Mouse (Mus musculus): ENCODE measurements around the gene Plcd3. TPM values are rescaled to one million over a fixed set of nuclear protein-coding genes. Genes with fewer than 3 reads are reported as not detected.

The Plcd3 gene
- total RNA-seq (2021) = 10 to 100 TPM in 1 of 2 experiments, 1 to 10 TPM in 1; 6.3 to 14.3 TPM
- polyA plus RNA-seq (2012; rRNA removed) = 21.4 and 24.7 TPM in 2 replicates
- long read RNA-seq, transcript Plcd3-201 (15 exons, 3,023 nt) = major isoform, 7 of 11 reads
- long read RNA-seq, partial matches to known transcripts = 3 of 11 reads
- long read RNA-seq, other reads (novel, unspliced or antisense) = 1 of 11 reads

GRCm38 (mm10) chr11:103101481-103101865 is at the start of gene Plcd3, which contains the start of gene Acbd4:
TSS of gene Plcd3 (minus strand) at chr11:103101658.
TSS of gene Acbd4 (plus strand) at chr11:103101682.
- peak; percentile 93 for DNase-seq

DNA sequence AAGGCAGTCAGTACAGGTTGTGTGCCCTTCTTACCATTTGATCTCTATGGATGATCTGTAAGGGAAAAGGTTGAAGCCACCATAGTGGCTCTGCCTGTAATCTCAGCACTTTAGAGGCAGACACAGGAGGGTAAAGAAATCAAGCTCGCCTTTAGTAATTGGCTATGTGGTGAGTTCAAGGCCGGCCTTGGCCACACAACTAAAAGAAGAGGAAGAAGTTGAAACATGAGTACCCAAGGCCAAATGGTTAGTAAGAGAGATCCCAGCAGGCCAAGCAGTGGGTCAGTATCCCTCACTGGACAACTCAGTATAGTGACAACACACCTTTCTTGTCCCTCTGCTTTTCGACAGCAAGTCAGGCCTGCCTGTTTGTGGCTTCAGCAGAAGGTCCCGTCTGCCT is 48.3 kb upstream of the Plcd3 start:
- peak; percentile 74 for DNase-seq

DNA sequence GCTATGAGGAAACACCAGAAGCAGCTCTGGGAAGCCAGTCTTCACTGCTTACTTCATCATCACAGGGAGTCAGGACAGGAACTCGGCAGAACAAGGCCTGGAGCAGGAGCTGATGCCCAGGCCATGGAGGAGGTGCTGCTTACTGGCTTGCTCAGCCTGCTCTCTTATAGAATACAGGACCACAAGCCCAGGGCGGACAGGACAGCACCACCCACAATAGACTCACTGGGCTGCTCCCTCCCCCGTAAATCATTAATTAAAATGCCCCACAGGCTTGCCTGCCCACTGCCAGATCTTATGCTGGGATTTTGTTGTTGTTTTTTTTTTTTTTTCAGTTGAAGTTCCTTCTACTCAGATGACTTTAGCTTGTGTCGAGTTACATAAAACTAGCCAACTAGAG is 46.3 kb upstream of the Plcd3 start:
- no peak for DNase-seq

GRCm38 (mm10) chr11:103146386-103146785 is 44.9 kb upstream of the Plcd3 start:
- DNase-seq = no peak

DNA sequence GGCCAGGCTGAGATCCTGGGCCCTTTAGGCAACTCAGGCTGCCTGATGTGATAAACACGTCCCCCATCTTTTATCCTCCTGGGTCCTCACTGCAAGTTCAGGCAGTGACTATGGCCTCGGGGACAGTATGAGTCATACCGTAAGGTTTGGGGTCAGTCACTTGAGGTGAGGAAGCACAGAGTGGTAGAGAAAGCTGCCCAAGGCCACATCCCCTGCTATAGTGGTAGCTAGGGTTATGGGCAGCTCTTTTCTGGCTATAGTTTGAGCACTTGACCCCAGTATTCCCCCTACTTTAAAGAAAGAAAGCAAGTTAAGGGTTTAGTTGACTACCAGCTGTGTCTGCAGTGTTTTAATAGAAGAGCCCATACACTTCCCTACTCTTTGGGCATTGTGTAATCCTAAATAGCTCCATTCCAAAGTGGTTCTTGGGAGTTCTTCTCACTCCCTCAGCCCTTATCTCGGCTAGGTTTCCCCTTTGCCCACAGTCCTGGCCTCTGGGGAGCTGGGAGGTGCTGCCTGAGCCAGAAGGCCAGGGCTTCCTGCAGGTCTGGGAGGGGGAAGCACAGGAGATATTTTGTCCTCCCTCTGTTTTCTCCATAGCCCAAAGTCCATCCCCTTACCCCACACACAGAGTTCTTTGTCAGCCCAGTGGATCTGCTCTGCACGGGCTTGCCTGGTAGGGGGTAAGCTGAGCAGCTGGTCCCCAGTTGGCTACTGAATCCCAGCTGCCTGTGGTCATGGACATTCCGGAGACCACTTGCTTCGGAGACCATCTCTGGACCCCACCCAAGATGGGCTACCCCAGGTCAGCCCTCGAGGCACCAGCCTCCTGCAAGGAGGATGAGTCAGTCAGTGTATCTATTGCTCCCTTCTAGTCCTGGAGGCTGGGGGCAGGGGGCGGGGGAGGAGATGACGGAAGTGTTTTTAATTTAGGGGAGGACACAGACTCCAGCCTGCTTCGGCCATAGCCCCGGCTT is 43.1 kb upstream of the Plcd3 start:
- DNase-seq = peak; percentile 65

GRCm38 (mm10) chr11:103142441-103143182 is 41.2 kb upstream of the Plcd3 start:
- peak; percentile 82 for DNase-seq

DNA sequence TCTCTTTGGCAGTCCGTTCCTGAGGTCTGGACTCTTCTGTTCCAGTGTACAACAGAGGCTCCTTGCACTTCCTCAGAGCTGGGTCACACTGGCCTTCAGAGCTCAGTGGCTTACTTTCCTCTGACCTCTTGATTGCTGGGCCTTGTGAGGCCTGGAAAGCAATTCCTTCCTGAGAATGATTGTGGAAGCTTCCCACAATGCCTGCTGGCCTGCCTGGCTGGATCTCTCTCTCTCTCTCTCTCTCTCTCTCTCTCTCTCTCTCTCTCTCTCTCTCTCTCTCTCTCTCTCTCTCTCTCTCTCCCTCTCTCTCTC is 40.4 kb upstream of the Plcd3 start:
- DNase-seq = peak; percentile 64

DNA sequence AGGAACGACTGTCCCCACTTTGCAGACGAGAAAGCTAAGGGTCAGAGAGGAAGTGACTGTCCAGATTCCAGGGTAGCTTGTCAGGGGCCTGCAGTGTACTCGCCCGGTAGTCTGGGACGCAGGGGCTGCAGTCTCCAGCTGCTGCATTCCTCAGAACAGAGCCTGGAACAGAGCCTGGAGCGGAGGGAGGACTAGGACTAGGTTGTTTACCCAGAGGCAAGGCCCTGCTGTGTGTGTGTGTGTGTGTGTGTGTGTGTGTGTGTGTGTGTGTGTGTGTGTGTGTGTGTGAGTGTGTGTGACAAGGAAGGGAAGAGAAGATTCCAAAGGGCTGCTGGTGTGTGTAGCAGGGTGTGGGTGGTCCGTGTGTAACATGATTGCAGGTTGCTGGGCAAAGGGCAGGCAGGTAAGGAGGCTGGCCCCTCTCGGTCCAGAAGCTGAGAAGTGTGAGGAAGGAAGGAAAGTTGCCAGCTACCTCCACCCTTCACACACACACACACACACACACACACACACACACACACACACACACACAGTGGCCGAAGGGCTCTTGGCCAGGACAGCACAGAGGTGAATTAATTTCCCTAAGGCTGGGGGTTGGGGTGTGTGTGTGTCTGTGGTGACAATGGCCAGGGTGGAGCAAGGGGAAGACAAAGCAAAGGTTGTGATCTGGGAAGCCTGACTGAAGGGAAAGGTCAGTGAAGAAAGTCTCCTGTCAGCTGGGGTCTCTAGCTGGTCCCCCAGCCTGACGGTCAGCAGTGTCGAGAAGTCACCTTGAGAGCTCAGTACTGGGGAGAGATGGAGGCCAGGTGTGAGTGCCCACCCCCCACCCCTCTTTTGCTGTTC is 39.9 kb upstream of the Plcd3 start:
- peak; percentile 63 for DNase-seq

GRCm38 (mm10) chr11:103140763-103141100 is 39.3 kb upstream of the Plcd3 start:
- no peak for DNase-seq

DNA sequence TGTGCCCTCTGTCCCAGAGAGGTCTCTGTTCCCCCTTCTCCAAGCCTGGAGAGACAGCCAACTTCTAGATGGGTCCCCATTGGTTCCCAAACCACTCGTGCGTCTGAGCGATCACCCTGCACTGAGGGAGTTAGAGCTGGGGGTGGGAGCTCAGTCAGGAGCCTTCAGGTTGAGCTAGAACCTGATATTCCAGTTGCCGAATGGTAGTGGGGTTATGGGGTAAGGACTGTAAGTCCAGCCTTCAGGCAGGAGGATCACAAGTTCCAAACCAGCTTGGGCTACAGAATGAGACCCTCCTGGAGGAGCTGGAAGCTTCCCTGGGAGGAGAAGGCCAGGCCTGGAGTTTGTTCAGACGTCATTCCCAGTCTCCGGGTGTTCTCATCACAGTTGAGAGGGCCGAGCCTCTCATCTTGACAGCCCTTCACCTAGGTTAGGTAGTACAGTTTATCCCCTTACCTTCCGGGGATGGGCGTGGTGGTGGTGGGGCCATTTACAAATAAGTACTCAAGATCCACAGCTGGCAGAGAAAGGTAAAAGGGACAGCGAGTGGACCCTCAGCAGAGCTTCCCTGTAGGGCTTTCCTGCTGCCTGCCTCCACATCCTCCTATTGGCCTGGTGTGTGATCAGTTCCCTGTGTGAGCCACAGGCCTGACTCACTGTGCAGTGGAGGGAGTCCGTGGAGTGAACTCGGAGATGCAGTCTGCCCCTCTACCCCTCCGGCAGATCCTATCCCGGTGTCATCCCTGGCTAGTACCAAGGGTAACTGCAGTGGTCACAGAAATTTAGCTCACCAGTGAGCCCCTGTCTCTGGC is 38.7 kb upstream of the Plcd3 start:
- no peak for DNase-seq

GRCm38 (mm10) chr11:103136039-103136577 is 34.6 kb upstream of the Plcd3 start:
- DNase-seq = no peak

GRCm38 (mm10) chr11:103134221-103134620 is 32.8 kb upstream of the Plcd3 start:
- peak; percentile 83 for DNase-seq

DNA sequence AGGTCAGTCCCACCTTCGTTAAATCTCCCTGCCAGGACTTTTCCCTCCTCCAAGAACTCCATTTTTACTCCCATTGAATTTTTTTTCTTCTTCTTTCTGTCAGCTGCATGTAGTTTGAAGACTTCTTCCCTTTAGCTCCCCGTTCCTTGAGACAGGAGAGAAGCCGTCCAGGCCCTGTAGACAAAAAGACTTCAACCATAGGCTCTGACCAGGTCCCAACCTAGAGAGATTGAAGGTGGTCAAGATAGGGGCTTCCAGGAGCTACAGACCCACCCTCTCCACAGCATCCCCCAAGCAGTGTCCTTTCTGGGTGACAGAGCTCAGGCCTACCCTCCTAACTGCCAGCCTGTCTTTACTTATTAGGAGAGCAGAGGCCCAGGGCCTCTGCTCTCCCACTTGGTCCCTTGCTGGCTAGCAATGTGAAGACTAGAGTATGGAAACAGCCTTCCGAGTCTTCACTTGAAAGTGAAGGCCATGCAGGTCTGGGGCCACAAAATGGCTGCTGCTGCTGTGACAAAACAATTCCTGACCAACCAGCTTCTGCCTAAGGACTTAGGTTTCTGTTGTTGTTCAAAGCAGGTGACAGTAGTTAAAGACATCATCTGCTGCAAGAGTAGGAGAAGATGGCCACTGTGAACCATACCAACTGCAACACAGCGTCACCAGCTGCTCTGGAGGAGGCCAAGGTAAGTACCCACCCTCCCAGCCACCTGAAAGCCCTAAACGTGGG is 32.2 kb upstream of the Plcd3 start:
- no peak for DNase-seq

DNA sequence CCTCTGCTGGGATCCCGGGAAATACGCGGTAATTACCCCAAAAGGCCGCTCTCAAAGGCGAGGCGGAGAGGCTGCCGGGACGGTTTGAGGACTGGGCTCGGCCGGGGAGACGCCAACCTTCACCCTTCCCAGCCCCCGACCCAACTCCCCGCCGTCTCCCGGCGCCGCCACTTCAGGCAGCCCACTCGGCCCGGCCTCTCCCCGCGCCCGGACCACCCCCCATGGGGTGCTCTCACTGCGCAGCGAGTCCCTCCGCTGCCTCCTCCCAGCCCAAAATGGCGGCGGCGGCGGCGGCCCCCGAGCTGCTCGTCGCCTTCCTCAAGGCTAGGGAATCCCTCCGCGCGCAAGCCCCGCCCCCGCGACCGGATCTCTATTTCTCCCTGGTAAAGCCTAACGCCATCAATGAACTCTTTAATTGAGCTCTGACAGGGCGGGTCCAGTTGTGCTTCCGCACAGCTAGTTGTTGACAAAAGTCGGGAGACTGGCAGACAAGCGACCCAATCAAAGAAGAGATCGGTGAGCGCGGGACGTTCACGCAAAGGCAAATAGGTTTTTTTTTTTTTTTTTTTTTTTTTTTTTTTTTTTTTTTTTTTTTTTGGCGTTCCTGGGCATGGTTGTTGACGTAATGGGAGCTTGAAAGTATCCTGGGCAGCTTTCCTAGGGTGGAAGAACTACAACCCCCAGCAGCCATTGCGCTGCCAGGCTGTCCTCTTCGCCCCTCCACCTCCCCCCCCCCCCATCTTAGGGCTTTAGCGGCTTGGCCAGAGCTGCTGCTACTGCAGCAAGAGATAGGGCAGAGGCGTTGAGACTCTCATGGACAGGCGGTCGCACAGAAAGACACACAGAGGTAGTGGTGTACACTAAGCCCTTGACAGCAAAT is 31.4 kb upstream of the Plcd3 start:
- peak; percentile 100 for DNase-seq

GRCm38 (mm10) chr11:103131701-103132575 is 30.5 kb upstream of the Plcd3 start, which contains the start of gene Hexim2:
TSS of gene Hexim2 (plus strand) at chr11:103132429.
- peak; percentile 86 for DNase-seq

DNA sequence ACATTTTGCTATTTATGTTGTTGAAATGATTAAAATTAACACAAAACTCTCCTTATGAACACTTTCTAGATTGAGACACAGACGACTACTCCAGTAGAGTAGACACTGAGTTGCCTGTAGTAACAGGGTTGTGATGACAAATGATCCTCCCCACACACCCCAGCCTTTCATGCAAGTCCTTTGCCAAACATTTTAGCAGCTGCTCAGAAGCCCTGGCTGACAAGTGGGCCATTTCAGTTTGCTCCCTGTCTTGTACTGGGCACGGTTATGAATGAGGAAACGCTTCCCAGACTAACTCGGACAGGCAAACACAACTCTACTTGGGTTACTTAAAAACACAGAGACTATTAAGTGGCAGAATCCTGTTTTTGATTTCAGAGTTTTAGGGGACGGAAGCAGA is 18.9 kb upstream of the Plcd3 start:
- peak; percentile 23 for DNase-seq

- peak; percentile 30 for DNase-seq
These were observed 18.2 kb upstream of the Plcd3 start for GRCm38 (mm10) chr11:103119609-103120008.

DNA sequence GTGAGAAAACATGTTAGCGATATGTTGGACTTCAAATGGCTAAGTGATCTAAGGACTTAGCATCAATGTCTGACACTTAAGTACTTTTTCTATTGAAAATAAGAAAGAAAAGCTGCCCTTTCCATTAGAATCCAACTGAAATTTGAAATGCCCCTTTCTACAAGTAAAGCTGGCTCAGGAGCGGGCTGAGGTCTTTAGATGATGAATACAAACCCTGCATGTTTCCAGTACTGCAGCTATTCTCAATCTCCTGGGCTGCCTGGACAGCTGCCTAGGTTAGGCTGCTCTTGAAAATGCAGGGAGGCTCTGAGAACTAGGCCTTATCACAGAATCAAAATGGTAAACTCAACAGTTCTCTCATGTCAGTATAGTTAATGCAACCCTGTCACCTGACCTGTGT is 17.4 kb upstream of the Plcd3 start:
- peak; percentile 10 for DNase-seq

All from adrenal gland, adult 2 months (tissue).